Comparison of ENCODE assay signal across 14 mouse cellular contexts in genomic region chr10:122525807-122526206, GRCm38 (mm10).
DNase-seq lines count a peak whose midpoint lies in the region; ATAC-seq and TF ChIP-seq lines count a peak whose summit lies in the region.
"Had no signal": no experiment of that assay in that cellular context is flagged by ENCODE, and none has a peak within 500 bp of the region (broad histone marks: within the 10 kb centered on the region; RNA-seq: fewer than 3 reads in every experiment).

No protein-coding gene starts in this region.

- peak; percentile 31; the same call in 1 of the 2 replicates for TF ChIP-seq CTCF in kidney, adult 2 months (conservative IDR thresholded peaks at IDR 0.05; ENCODE audit: insufficient read depth, insufficient read length, low read depth, low read length)
- TF ChIP-seq CTCF in stomach, postnatal 0 days (IDR thresholded peaks at IDR 0.05; ENCODE audit: low read depth): peak; percentile 57

- H3K9me3 ChIP-seq in kidney, embryonic 15.5 days (replicated peaks): no peaks in the 10 kb centered on the region
- H3K9me3 ChIP-seq in midbrain, embryonic 14.5 days (ENCODE audit: control insufficient read depth, low read length): no peaks in the 10 kb centered on the region
- no peaks in the 10 kb centered on the region for H3K9me3 ChIP-seq in midbrain, embryonic 15.5 days
- no peaks in the 10 kb centered on the region for H3K9me3 ChIP-seq in stomach, postnatal 0 days (ENCODE audit: control insufficient read depth, low read length)
- H3K9me3 ChIP-seq: heart, embryonic 12.5 days; hindbrain, embryonic 10.5 days; limb, embryonic 15.5 days had no signal

- no peak overlapping the region for H3K9ac ChIP-seq in kidney, embryonic 15.5 days
- H3K9ac ChIP-seq in midbrain, embryonic 14.5 days (replicated peaks; ENCODE audit: low read length): no peak overlapping the region
- no peak overlapping the region for H3K9ac ChIP-seq in midbrain, embryonic 15.5 days
- no peak overlapping the region for H3K9ac ChIP-seq in stomach, postnatal 0 days (ENCODE audit: low read length)
- H3K9ac ChIP-seq: heart, embryonic 12.5 days; limb, embryonic 15.5 days had no signal

- H3K4me3 ChIP-seq in kidney, adult 2 months (ENCODE audit: insufficient read depth, low read depth, low read length): no peak overlapping the region
- no peak overlapping the region for H3K4me3 ChIP-seq in kidney, embryonic 15.5 days (replicated peaks)
- H3K4me3 ChIP-seq in midbrain, embryonic 14.5 days (replicated peaks; ENCODE audit: low read depth, low read length): no peak overlapping the region
- no peak overlapping the region for H3K4me3 ChIP-seq in midbrain, embryonic 15.5 days
- no peak overlapping the region for H3K4me3 ChIP-seq in stomach, postnatal 0 days (ENCODE audit: low read depth, low read length)
- H3K4me3 ChIP-seq: heart, embryonic 12.5 days; hindbrain, embryonic 10.5 days; limb, embryonic 15.5 days had no signal

- no peak overlapping the region for H3K27ac ChIP-seq in kidney, adult 2 months (ENCODE audit: insufficient read depth, low read depth, low read length)
- H3K27ac ChIP-seq in kidney, embryonic 15.5 days: no peak overlapping the region
- no peak overlapping the region for H3K27ac ChIP-seq in midbrain, embryonic 14.5 days (replicated peaks; ENCODE audit: low read depth, low read length)
- H3K27ac ChIP-seq in midbrain, embryonic 15.5 days: no peak overlapping the region
- no peak overlapping the region for H3K27ac ChIP-seq in stomach, postnatal 0 days (replicated peaks)
- H3K27ac ChIP-seq: hindbrain, embryonic 10.5 days; limb, embryonic 15.5 days had no signal

- H3K4me1 ChIP-seq in kidney, adult 2 months (ENCODE audit: control insufficient read depth, insufficient read depth, low read length): no peaks in the 10 kb centered on the region
- no peaks in the 10 kb centered on the region for H3K4me1 ChIP-seq in kidney, embryonic 15.5 days
- H3K4me1 ChIP-seq in midbrain, embryonic 14.5 days (ENCODE audit: control insufficient read depth, insufficient read depth, low read length): no peaks in the 10 kb centered on the region
- H3K4me1 ChIP-seq in midbrain, embryonic 15.5 days: no peaks in the 10 kb centered on the region
- H3K4me1 ChIP-seq in stomach, postnatal 0 days (replicated peaks; ENCODE audit: control insufficient read depth, insufficient read depth): no peaks in the 10 kb centered on the region
- H3K4me1 ChIP-seq: heart, embryonic 12.5 days; hindbrain, embryonic 10.5 days; limb, embryonic 15.5 days had no signal

- no peaks in the 10 kb centered on the region for H3K36me3 ChIP-seq in kidney, adult 2 months (ENCODE audit: control insufficient read depth, insufficient read depth, low read length)
- H3K36me3 ChIP-seq in kidney, embryonic 15.5 days: no peaks in the 10 kb centered on the region
- no peaks in the 10 kb centered on the region for H3K36me3 ChIP-seq in midbrain, embryonic 14.5 days (ENCODE audit: control insufficient read depth, insufficient read depth, low read length)
- no peaks in the 10 kb centered on the region for H3K36me3 ChIP-seq in midbrain, embryonic 15.5 days (replicated peaks)
- H3K36me3 ChIP-seq in stomach, postnatal 0 days (ENCODE audit: control insufficient read depth, insufficient read depth, low read length): no peaks in the 10 kb centered on the region
- H3K36me3 ChIP-seq: heart, embryonic 12.5 days; hindbrain, embryonic 10.5 days; limb, embryonic 15.5 days had no signal

- no peak for ATAC-seq in kidney, embryonic 15.5 days (replicated peaks; ENCODE audit: low FRiP score)
- ATAC-seq in midbrain, embryonic 14.5 days (ENCODE audit: low FRiP score, low TSS enrichment): no peak
- no peak for ATAC-seq in midbrain, embryonic 15.5 days (replicated peaks)
- ATAC-seq in stomach, postnatal 0 days (ENCODE audit: low FRiP score, low TSS enrichment): no peak
- ATAC-seq: intestine, embryonic 16.5 days had no signal

- no peak for DNase-seq in kidney, adult 2 months
- peak; percentile 52 for DNase-seq in midbrain, embryonic 14.5 days
- DNase-seq in ZHBTc4 (ENCODE audit: low read depth, low spot score): peak; percentile 24
- DNase-seq in stomach, postnatal 0 days (ENCODE audit: low spot score): no peak
- DNase-seq in right cerebral cortex, postnatal 14 days: no peak
- DNase-seq: adrenal gland, postnatal 36 days; gastrocnemius, postnatal 10 days; right cerebral cortex, postnatal 25 days had no signal

- no peaks in the 10 kb centered on the region for H3K27me3 ChIP-seq in kidney, adult 2 months (replicated peaks; ENCODE audit: control insufficient read depth, insufficient read depth, low read length)
- H3K27me3 ChIP-seq in kidney, embryonic 15.5 days: no peaks in the 10 kb centered on the region
- no peaks in the 10 kb centered on the region for H3K27me3 ChIP-seq in midbrain, embryonic 14.5 days (ENCODE audit: control insufficient read depth, insufficient read depth, low read length)
- H3K27me3 ChIP-seq in midbrain, embryonic 15.5 days (replicated peaks): no peaks in the 10 kb centered on the region
- H3K27me3 ChIP-seq in stomach, postnatal 0 days (ENCODE audit: control insufficient read depth, insufficient read depth, low read length): no peaks in the 10 kb centered on the region
- H3K27me3 ChIP-seq: heart, embryonic 12.5 days; limb, embryonic 15.5 days had no signal

- no peak for TF ChIP-seq POLR2A in kidney, adult 2 months (IDR thresholded peaks at IDR 0.05; ENCODE audit: low read depth, low read length)

- H3K4me2 ChIP-seq in kidney, embryonic 15.5 days: no peak overlapping the region
- no peak overlapping the region for H3K4me2 ChIP-seq in midbrain, embryonic 14.5 days (ENCODE audit: low read length)
- H3K4me2 ChIP-seq in midbrain, embryonic 15.5 days: no peak overlapping the region
- no peak overlapping the region for H3K4me2 ChIP-seq in stomach, postnatal 0 days (replicated peaks; ENCODE audit: low read depth)
- H3K4me2 ChIP-seq: heart, embryonic 12.5 days; limb, embryonic 15.5 days had no signal

- TF ChIP-seq EP300 in stomach, postnatal 0 days (optimal IDR thresholded peaks at IDR 0.05): no peak

- 77% methylated on average over 6 of the region's 6 CpGs for WGBS in kidney, adult 2 months
- WGBS in kidney, embryonic 15.5 days: 82% methylated on average over 6 of the region's 6 CpGs
- 69% methylated on average over 6 of the region's 6 CpGs for WGBS in midbrain, embryonic 14.5 days
- WGBS in midbrain, embryonic 15.5 days: 69% methylated on average over 6 of the region's 6 CpGs
- WGBS in stomach, postnatal 0 days: 63% methylated on average over 6 of the region's 6 CpGs

Comparison
In these comparisons a context has a peak if more than half of its experiments do, and no peak if none do; other contexts are left out.
1. DNase-seq: peak in midbrain, embryonic 14.5 days (single experiment) and ZHBTc4 (single experiment); none in kidney, adult 2 months (single experiment), stomach, postnatal 0 days (single experiment) and right cerebral cortex, postnatal 14 days (single experiment).